Mouse (Mus musculus) lung, postnatal 14 days (tissue): ENCODE results near the gene Sgms1.
"Not testable (repeated sequence)": the region's sequence is repeated elsewhere in the genome, so short reads cannot be mapped to it uniquely, and the experiment has no call there.

Source experiments
- DNase-seq: peaks from one replicate; pipeline ENCODE4 v3.0.0; 2021

Gene Sgms1

GRCm38 (mm10) chr19:32323070-32323469 is 66.4 kb downstream of the Sgms1 start:
- no peak for DNase-seq

- DNase-seq, result peak; percentile 53
Observed at GRCm38 (mm10) chr19:32322429-32323035, 67.0 kb downstream of the Sgms1 start.

- peak; percentile 87 for DNase-seq
Observed at GRCm38 (mm10) chr19:32320366-32320666, 69.2 kb downstream of the Sgms1 start.

- no peak for DNase-seq
Observed at GRCm38 (mm10) chr19:32319531-32320365, 69.8 kb downstream of the Sgms1 start.

GRCm38 (mm10) chr19:32319057-32319456 is 70.5 kb downstream of the Sgms1 start:
- no peak for DNase-seq

- DNase-seq, result not testable (repeated sequence)
Observed at GRCm38 (mm10) chr19:32317347-32317746, 72.2 kb downstream of the Sgms1 start.

- DNase-seq, result no peak
Observed at GRCm38 (mm10) chr19:32313304-32313703, 76.2 kb downstream of the Sgms1 start.

GRCm38 (mm10) chr19:32311762-32312161 is 77.8 kb downstream of the Sgms1 start:
- no peak for DNase-seq

GRCm38 (mm10) chr19:32311063-32311462 is 78.5 kb downstream of the Sgms1 start:
- DNase-seq, result no peak

GRCm38 (mm10) chr19:32310483-32310882 is 79.0 kb downstream of the Sgms1 start:
- DNase-seq, result no peak

GRCm38 (mm10) chr19:32309346-32309745 is 80.2 kb downstream of the Sgms1 start:
- peak; percentile 20 for DNase-seq

GRCm38 (mm10) chr19:32308311-32308710 is 81.2 kb downstream of the Sgms1 start:
- DNase-seq, result no peak

- DNase-seq, result peak; percentile 64
Observed at GRCm38 (mm10) chr19:32304898-32305297, 84.6 kb downstream of the Sgms1 start.

- DNase-seq, result peak; percentile 89
Observed at GRCm38 (mm10) chr19:32304008-32304873, 85.3 kb downstream of the Sgms1 start.

- no peak for DNase-seq
Observed at GRCm38 (mm10) chr19:32302835-32303381, 86.6 kb downstream of the Sgms1 start.

- no peak for DNase-seq
Observed at GRCm38 (mm10) chr19:32301568-32301967, 87.9 kb downstream of the Sgms1 start.

- DNase-seq, result peak; percentile 31
Observed at GRCm38 (mm10) chr19:32298221-32298620, 91.3 kb downstream of the Sgms1 start.

GRCm38 (mm10) chr19:32296863-32297262 is 92.7 kb downstream of the Sgms1 start:
- DNase-seq, result no peak

- no peak for DNase-seq
Observed at GRCm38 (mm10) chr19:32295581-32295980, 93.9 kb downstream of the Sgms1 start.

- no peak for DNase-seq
Observed at GRCm38 (mm10) chr19:32292782-32293776, 96.4 kb downstream of the Sgms1 start.

- DNase-seq, result peak; percentile 42
Observed at GRCm38 (mm10) chr19:32292067-32292739, 97.3 kb downstream of the Sgms1 start.
